Mouse (Mus musculus) heart, embryonic 12.5 days (tissue): Measurements from ENCODE around the gene Olfr1323. TPM values are rescaled to one million over a fixed set of nuclear protein-coding genes. Genes with fewer than 3 reads are reported as not detected.

Experiments
- ATAC-seq: fragments of 200-750 bp; cut with Nextera tagmentation; 2 replicates; pipeline ENCODE4 v1.8.0; 2017; ENCODE audit warnings: moderate TSS enrichment, moderate library complexity; ENCODE audit not compliant: insufficient number of reproducible peaks, low FRiP score
- H3K27ac ChIP-seq: fragments of 300-500 bp; sonication (generic); 2 replicates; pipeline ENCODE4 v1.5.1; 2016; ENCODE audit warnings: mild to moderate bottlenecking, moderate library complexity; ENCODE audit not compliant: poor library complexity, severe bottlenecking
- H3K27me3 ChIP-seq: fragments of 300-500 bp; sonication (generic); replicated peaks from 2 replicates; pipeline ENCODE4 v1.6.1; 2016; ENCODE audit warnings: mild to moderate bottlenecking, moderate library complexity
- H3K36me3 ChIP-seq: fragments of 300-500 bp; sonication (generic); 2 replicates; pipeline ENCODE4 v1.6.1; 2016; ENCODE audit warnings: mild to moderate bottlenecking, moderate library complexity
- H3K4me1 ChIP-seq: fragments of 300-500 bp; sonication (generic); replicated peaks from 2 replicates; pipeline ENCODE4 v1.6.1; 2016; ENCODE audit warnings: mild to moderate bottlenecking
- H3K4me2 ChIP-seq: fragments of 300-500 bp; sonication (generic); 2 replicates; pipeline ENCODE4 v1.6.1; 2016; ENCODE audit warnings: mild to moderate bottlenecking, moderate library complexity
- H3K4me3 ChIP-seq: fragments of 300-500 bp; sonication (generic); 2 replicates; pipeline ENCODE4 v1.5.1; 2016; ENCODE audit warnings: mild to moderate bottlenecking
- H3K9ac ChIP-seq: fragments of 300-500 bp; sonication (generic); 2 replicates; pipeline ENCODE4 v1.6.1; 2016; ENCODE audit warnings: mild to moderate bottlenecking, moderate library complexity
- H3K9me3 ChIP-seq: fragments of 300-500 bp; sonication (generic); replicated peaks from 2 replicates; pipeline ENCODE4 v1.6.1; 2016; ENCODE audit warnings: mild to moderate bottlenecking, moderate library complexity
- WGBS: fragments of 180-500 bp; shearing (Covaris S2); methylation state at CpG from one replicate; pipeline ENCODE4 v1.1.7; 2016; 5-methylcytosine and 5-hydroxymethylcytosine counted together
- polyA plus RNA-seq: library from polyadenylated mRNA; unstranded; fragments of >200 nt; fragmentation: Nextera tagmentation; extraction: Ambion mirVana; gene quantifications from 2 replicates; pipeline ENCODE4 v1.2.1, GENCODE M21; 2016

Gene Olfr1323
- polyA plus RNA-seq, result not detected in 2 replicates

DNA sequence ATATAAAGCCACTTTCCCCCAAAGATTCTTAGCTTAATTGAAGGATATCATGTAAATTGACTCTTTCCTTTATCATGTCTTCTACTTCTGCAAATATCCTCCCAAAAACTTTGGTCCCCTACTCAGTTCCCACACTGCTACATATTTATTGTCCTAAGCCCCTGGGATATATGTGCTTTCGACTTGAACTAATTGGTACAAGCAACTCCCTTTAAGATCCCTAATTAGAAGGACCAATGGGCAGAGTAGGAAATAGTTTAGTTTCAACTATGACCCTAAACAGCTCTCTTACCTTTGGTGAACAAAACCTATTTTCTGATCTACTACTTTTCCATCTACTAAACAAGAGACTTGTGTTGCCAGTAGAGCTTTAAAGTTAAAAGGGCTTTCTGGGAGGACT is at the start of gene Olfr1323:
Gene Olfr1323 (minus strand): TSS at position 101 of the 400 bp plus-strand sequence.
- WGBS, result 73% methylated on average over 1 of the region's 1 CpGs
- ATAC-seq, result no peak
- H3K4me2 ChIP-seq, result no peak within 1 kb of the TSS
- no peaks in the 10 kb centered on the region; the same call in 1 of the 2 replicates for H3K9me3 ChIP-seq
- no peak within 1 kb of the TSS for H3K9ac ChIP-seq
- H3K27ac ChIP-seq, result no peak within 1 kb of the TSS
- H3K4me3 ChIP-seq, result no peak within 1 kb of the TSS
- H3K36me3 ChIP-seq, result no peaks in the 10 kb centered on the region
- H3K4me1 ChIP-seq, result no peaks in the 10 kb centered on the region
- H3K27me3 ChIP-seq, result no peaks in the 10 kb centered on the region

- no peak overlapping the region for H3K4me3 ChIP-seq
- H3K9ac ChIP-seq, result no peak overlapping the region
- WGBS, result 41% methylated on average over 4 of the region's 4 CpGs
- no peaks in the 10 kb centered on the region for H3K36me3 ChIP-seq
- H3K27ac ChIP-seq, result no peak overlapping the region
- no peaks in the 10 kb centered on the region for H3K9me3 ChIP-seq
- ATAC-seq, result no peak
- no peak overlapping the region for H3K4me2 ChIP-seq
- H3K27me3 ChIP-seq, result no peaks in the 10 kb centered on the region
- H3K4me1 ChIP-seq, result no peaks in the 10 kb centered on the region
These were observed 6.9 kb downstream of the Olfr1323 start for GRCm38 (mm10) chrX:50012242-50012641.

Other genes starting within 250 kb of the Olfr1323 start
- gene Igsf1, start 221.6 kb downstream of the Olfr1323 start, polyA plus RNA-seq, result 2.6 and 3.9 TPM in 2 replicates
- not detected in 2 replicates for gene Olfr1322, start 127.9 kb downstream of the Olfr1323 start, polyA plus RNA-seq